Mouse (Mus musculus): Measurements from ENCODE around the gene Iqca.

Gene Iqca

GRCm38 (mm10) chr1:90153099-90153744 lies at the start of gene Iqca:
Gene Iqca (minus strand): TSS chr1:90153401.
- peak; percentile 49 to 54 for DNase-seq (ENCODE audit: low spot score in 2 of 2)

- DNase-seq (ENCODE audit: low spot score in 2 of 2), result peak in 1 of 2 experiments; percentile 74
Measured at GRCm38 (mm10) chr1:90202207-90202978, 49.2 kb upstream of the Iqca start.

GRCm38 (mm10) chr1:90201655-90202054 lies 48.5 kb upstream of the Iqca start:
- no peak for DNase-seq (ENCODE audit: low spot score in 2 of 2)

- no peak for DNase-seq (ENCODE audit: low spot score in 2 of 2)
Measured at GRCm38 (mm10) chr1:90201246-90201645, 48.0 kb upstream of the Iqca start.

GRCm38 (mm10) chr1:90189046-90189445 lies 35.8 kb upstream of the Iqca start:
- DNase-seq (ENCODE audit: low spot score in 2 of 2), result no peak

- no peak for DNase-seq (ENCODE audit: low spot score in 2 of 2)
Measured at GRCm38 (mm10) chr1:90186874-90187273, 33.7 kb upstream of the Iqca start.

GRCm38 (mm10) chr1:90186173-90186572 lies 33.0 kb upstream of the Iqca start:
- DNase-seq (ENCODE audit: low spot score in 2 of 2), result no peak

- DNase-seq (ENCODE audit: low spot score in 2 of 2), result no peak
Measured at GRCm38 (mm10) chr1:90183602-90184001, 30.4 kb upstream of the Iqca start.

GRCm38 (mm10) chr1:90182521-90182920 lies 29.3 kb upstream of the Iqca start:
- DNase-seq (ENCODE audit: low spot score in 2 of 2), result no peak

GRCm38 (mm10) chr1:90180966-90181699 lies 27.9 kb upstream of the Iqca start:
- no peak for DNase-seq (ENCODE audit: low spot score in 2 of 2)

GRCm38 (mm10) chr1:90180479-90180878 lies 27.3 kb upstream of the Iqca start:
- DNase-seq (ENCODE audit: low spot score in 2 of 2), result no peak

- DNase-seq (ENCODE audit: low spot score in 2 of 2), result no peak
Measured at GRCm38 (mm10) chr1:90177978-90178377, 24.8 kb upstream of the Iqca start.

- no peak for DNase-seq (ENCODE audit: low spot score in 2 of 2)
Measured at GRCm38 (mm10) chr1:90177565-90177964, 24.4 kb upstream of the Iqca start.

GRCm38 (mm10) chr1:90176223-90176622 lies 23.0 kb upstream of the Iqca start:
- DNase-seq (ENCODE audit: low spot score in 2 of 2), result no peak

- DNase-seq (ENCODE audit: low spot score in 2 of 2), result no peak
Measured at GRCm38 (mm10) chr1:90174338-90174737, 21.1 kb upstream of the Iqca start.

- DNase-seq (ENCODE audit: low spot score in 2 of 2), result no peak
Measured at GRCm38 (mm10) chr1:90164319-90164718, 11.1 kb upstream of the Iqca start.

GRCm38 (mm10) chr1:90163161-90163560 lies 10.0 kb upstream of the Iqca start:
- DNase-seq (ENCODE audit: low spot score in 2 of 2), result no peak

GRCm38 (mm10) chr1:90162379-90162857 lies 9.2 kb upstream of the Iqca start:
- DNase-seq (ENCODE audit: low spot score in 2 of 2), result no peak

- DNase-seq (ENCODE audit: low spot score in 2 of 2), result no peak
Measured at GRCm38 (mm10) chr1:90161623-90162022, 8.4 kb upstream of the Iqca start.

- DNase-seq (ENCODE audit: low spot score in 2 of 2), result no peak
Measured at GRCm38 (mm10) chr1:90159927-90160326, 6.7 kb upstream of the Iqca start.

- no peak for DNase-seq (ENCODE audit: low spot score in 2 of 2)
Measured at GRCm38 (mm10) chr1:90156589-90156988, 3.4 kb upstream of the Iqca start.

GRCm38 (mm10) chr1:90153787-90154186 lies 586 bp upstream of the Iqca start:
- no peak for DNase-seq (ENCODE audit: low spot score in 2 of 2)
